8 mouse cellular contexts compared by ENCODE assay signal in the genomic region with DNA sequence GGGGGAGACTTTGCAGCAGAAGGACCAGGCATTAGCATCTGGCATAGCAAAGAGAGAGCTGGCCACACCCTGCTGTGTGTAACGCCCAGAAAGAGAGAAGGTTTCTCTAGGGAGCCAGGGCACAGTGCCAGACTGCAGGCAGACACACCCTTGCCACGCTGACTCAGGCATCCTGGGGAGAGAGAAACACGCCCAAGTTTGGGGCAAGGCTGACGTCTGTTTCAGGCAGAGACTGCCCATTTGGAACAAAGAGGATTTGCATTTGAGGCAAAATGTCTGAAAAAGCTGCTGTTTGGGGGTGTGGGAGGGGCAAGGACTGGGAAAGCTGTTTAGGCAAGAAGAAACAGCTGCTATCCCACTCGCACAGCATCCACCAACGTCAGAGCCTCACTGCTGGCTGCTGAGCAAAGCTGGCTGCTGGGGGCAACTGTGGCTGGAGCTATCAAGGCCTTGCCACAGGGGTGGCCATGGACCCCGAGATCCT.
DNase-seq lines count a peak whose midpoint lies in the region; ATAC-seq lines count a peak whose summit lies in the region.

No protein-coding gene starts in this region.

- WGBS in forebrain, embryonic 15.5 days, result 4% methylated on average over 7 of the region's 7 CpGs

- H3K4me3 ChIP-seq in forebrain, embryonic 15.5 days, result no peak overlapping the region

- H3K4me2 ChIP-seq in forebrain, embryonic 15.5 days (replicated peaks), result no peak overlapping the region

- no peak overlapping the region; the same call in 1 of the 2 replicates for H3K27ac ChIP-seq in forebrain, embryonic 15.5 days (replicated peaks)

- intact Hi-C loops in heart, postnatal 10 days (cut with DNase I), result no loop called here

- ATAC-seq in forebrain, embryonic 15.5 days (replicated peaks), result peak; percentile 49

- no peaks in the 10 kb centered on the region for H3K9me3 ChIP-seq in forebrain, embryonic 15.5 days

- H3K9ac ChIP-seq in forebrain, embryonic 15.5 days (replicated peaks), result no peak overlapping the region

- no peaks in the 10 kb centered on the region for H3K36me3 ChIP-seq in forebrain, embryonic 15.5 days

- no peaks in the 10 kb centered on the region for H3K27me3 ChIP-seq in forebrain, embryonic 15.5 days

- peak; percentile 65 for DNase-seq in CD4-positive helper T cell, adult 2 months (ENCODE audit: low read depth, low spot score)
- peak; percentile 81 to 92 for DNase-seq in adrenal gland, adult (ENCODE audit: inconsistent age in 2 of 2, low spot score in 1 of 2)
- DNase-seq in heart, postnatal 10 days, result peak; percentile 86 to 88
- DNase-seq in layer of hippocampus, adult 9-11 months, result peak; percentile 86
- peak; percentile 88 for DNase-seq in lung, postnatal 10 days
- DNase-seq in right cerebral cortex, postnatal 14 days, result peak; percentile 79
- DNase-seq in yolk sac, embryonic 10.5 days (ENCODE audit: low spot score), result no peak

- H3K4me1 ChIP-seq in forebrain, embryonic 15.5 days, result peaks cover 18% of the 10 kb centered on the region
